ENCODE assay signal across 10 mouse cellular contexts in the genomic region with DNA sequence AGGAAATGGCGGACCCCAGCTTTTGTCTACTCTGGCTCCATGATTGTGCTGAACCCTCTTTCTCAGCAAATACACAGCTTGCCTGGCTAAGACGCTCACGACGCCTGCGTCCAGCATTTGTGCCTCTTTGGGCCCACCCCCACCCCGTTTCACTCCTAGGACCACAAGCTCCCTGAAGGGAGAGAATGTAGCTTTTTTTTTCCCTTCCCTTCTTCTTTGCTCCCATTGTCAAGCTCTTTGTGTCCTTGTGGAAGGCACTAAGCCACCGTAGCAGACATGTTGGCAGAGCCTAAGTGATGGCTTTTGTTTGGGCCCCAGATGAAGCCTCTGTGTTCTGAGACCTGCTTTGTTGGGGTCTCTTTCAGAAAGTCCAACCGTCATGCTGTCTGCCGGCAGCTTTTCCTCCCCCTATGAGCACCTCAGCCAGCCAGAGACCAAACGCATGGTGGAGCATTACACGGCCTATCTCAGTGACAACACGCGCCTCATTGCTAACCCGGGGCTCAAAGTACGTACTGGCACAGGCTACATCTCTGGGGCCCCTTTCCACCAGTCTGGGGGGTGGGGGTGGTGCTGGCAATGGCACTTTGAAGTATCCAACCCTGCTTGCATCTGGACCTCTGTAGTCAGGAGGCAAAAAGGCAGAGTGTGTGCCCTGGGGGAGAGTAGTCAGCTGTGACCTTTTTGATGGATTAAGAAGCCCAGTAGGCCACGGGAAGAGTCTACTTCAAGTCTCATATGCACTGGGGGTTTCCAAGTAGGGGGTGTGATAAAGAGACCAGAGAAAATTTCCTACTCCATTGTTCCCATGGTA. TPM values are rescaled to one million over a fixed set of nuclear protein-coding genes. Genes with fewer than 3 reads are reported as not detected.
DNase-seq lines count a peak whose midpoint lies in the region; ATAC-seq lines count a peak whose summit lies in the region.
"Had no signal": no experiment of that assay in that cellular context is flagged by ENCODE, and none has a peak within 500 bp of the region (broad histone marks: within the 10 kb centered on the region; RNA-seq: fewer than 3 reads in every experiment).

No protein-coding gene starts in this region.

- no peaks in the 10 kb centered on the region for H3K27me3 ChIP-seq in hindbrain, embryonic 11.5 days (ENCODE audit: control insufficient read depth, insufficient read depth, low read length)
- H3K27me3 ChIP-seq in midbrain, embryonic 16.5 days (ENCODE audit: control insufficient read depth, insufficient read depth, low read depth, low read length), result no peaks in the 10 kb centered on the region
- H3K27me3 ChIP-seq: limb, embryonic 15.5 days had no signal

- WGBS in hindbrain, embryonic 11.5 days, result 24% methylated on average over 16 of the region's 16 CpGs
- WGBS in midbrain, embryonic 16.5 days, result 14% methylated on average over 16 of the region's 16 CpGs

- peaks cover 4% of the 10 kb centered on the region; the same call in 1 of the 2 replicates for H3K36me3 ChIP-seq in hindbrain, embryonic 11.5 days (ENCODE audit: control insufficient read depth, insufficient read depth, low read length)
- H3K36me3 ChIP-seq in midbrain, embryonic 16.5 days (ENCODE audit: control insufficient read depth, insufficient read depth, low read length), result peaks cover 13% of the 10 kb centered on the region

- H3K9ac ChIP-seq in hindbrain, embryonic 11.5 days (ENCODE audit: low read depth, low read length), result no peak overlapping the region
- no peak overlapping the region for H3K9ac ChIP-seq in midbrain, embryonic 16.5 days (ENCODE audit: low read depth, low read length)
- H3K9ac ChIP-seq: limb, embryonic 15.5 days had no signal

- no peak overlapping the region for H3K4me3 ChIP-seq in hindbrain, embryonic 11.5 days (ENCODE audit: low read depth, low read length)
- H3K4me3 ChIP-seq in midbrain, embryonic 16.5 days (ENCODE audit: low read depth, low read length), result no peak overlapping the region
- H3K4me3 ChIP-seq: limb, embryonic 15.5 days had no signal

- peak; percentile 21 to 53 for DNase-seq in cerebellum, postnatal 10 days
- peak; percentile 66 for DNase-seq in embryo, embryonic 9.5 days (ENCODE audit: extremely low spot score)
- DNase-seq in hindbrain, embryonic 11.5 days (ENCODE audit: low spot score), result peak; percentile 74
- no peak for DNase-seq in adrenal gland, adult (ENCODE audit: inconsistent age in 2 of 2, low spot score in 1 of 2)
- no peak for DNase-seq in kidney, adult 8-10 months
- DNase-seq in urinary bladder, postnatal 10 days (ENCODE audit: low spot score), result no peak
- DNase-seq: adrenal gland, adult 8-10 months had no signal

- peak; percentile 92 for ATAC-seq in hindbrain, embryonic 11.5 days (ENCODE audit: low FRiP score)
- ATAC-seq in midbrain, embryonic 16.5 days, result peak; percentile 92

- H3K27ac ChIP-seq in hindbrain, embryonic 11.5 days (ENCODE audit: low read depth, low read length), result peak overlapping the region; percentile 86
- H3K27ac ChIP-seq in midbrain, embryonic 16.5 days (ENCODE audit: low read length), result peak overlapping the region; percentile 51
- H3K27ac ChIP-seq: limb, embryonic 15.5 days had no signal

- no peaks in the 10 kb centered on the region for H3K9me3 ChIP-seq in hindbrain, embryonic 11.5 days (ENCODE audit: control insufficient read depth, low read length)
- no peaks in the 10 kb centered on the region for H3K9me3 ChIP-seq in midbrain, embryonic 16.5 days (replicated peaks; ENCODE audit: control insufficient read depth, low read length, poor library complexity, severe bottlenecking)
- H3K9me3 ChIP-seq: limb, embryonic 15.5 days had no signal

- no peak overlapping the region for H3K4me2 ChIP-seq in hindbrain, embryonic 11.5 days (replicated peaks; ENCODE audit: low read depth, low read length)
- H3K4me2 ChIP-seq in midbrain, embryonic 16.5 days (ENCODE audit: low read length), result no peak overlapping the region
- H3K4me2 ChIP-seq: limb, embryonic 15.5 days had no signal

- no peaks in the 10 kb centered on the region for H3K4me1 ChIP-seq in hindbrain, embryonic 11.5 days (replicated peaks; ENCODE audit: control insufficient read depth, insufficient read depth, low read length)
- peaks cover 9% of the 10 kb centered on the region for H3K4me1 ChIP-seq in midbrain, embryonic 16.5 days (ENCODE audit: control insufficient read depth, insufficient read depth, low read length)

RNA-seq across cellular contexts. Expression of gene Gm10577, which starts 46.6 kb away (rescaled TPM):
- polyA plus RNA-seq in hindbrain, embryonic 11.5 days (2014; fragmentation: Nextera tagmentation; extraction: Ambion mirVana), result not detected in 2 replicates
- polyA plus RNA-seq in midbrain, embryonic 16.5 days (2015; fragmentation: Nextera tagmentation; extraction: Ambion mirVana), result not detected in 2 replicates
- polyA plus RNA-seq: large intestine, adult 2 months; limb, embryonic 15.5 days had no signal

Comparison
In these comparisons a context has a peak if more than half of its experiments do, and no peak if none do; other contexts are left out.
1. DNase-seq: peak in cerebellum, postnatal 10 days (2 of 2), embryo, embryonic 9.5 days (single experiment) and hindbrain, embryonic 11.5 days (single experiment); none in adrenal gland, adult (0 of 2), kidney, adult 8-10 months (0 of 2) and urinary bladder, postnatal 10 days (single experiment).